Mouse (Mus musculus) thymus, postnatal 4 days (tissue): Measurements from ENCODE around the gene AL731706.1.
"Not testable (repeated sequence)": the region's sequence is repeated elsewhere in the genome, so short reads cannot be mapped to it uniquely, and the experiment has no call there.

Source experiments
- DNase-seq: peaks from one replicate; pipeline ENCODE4 v3.0.0; 2021

The AL731706.1 gene

GRCm38 (mm10) chr2:136891068-136891950 lies at the start of gene AL731706.1, which contains the start of the genes Slx4ip and Mkks:
AL731706.1 (minus strand) TSS chr2:136891389.
Slx4ip (plus strand) TSS chr2:136891218.
Mkks (minus strand) TSS chr2:136891389.
- DNase-seq = peak; percentile 98

DNA sequence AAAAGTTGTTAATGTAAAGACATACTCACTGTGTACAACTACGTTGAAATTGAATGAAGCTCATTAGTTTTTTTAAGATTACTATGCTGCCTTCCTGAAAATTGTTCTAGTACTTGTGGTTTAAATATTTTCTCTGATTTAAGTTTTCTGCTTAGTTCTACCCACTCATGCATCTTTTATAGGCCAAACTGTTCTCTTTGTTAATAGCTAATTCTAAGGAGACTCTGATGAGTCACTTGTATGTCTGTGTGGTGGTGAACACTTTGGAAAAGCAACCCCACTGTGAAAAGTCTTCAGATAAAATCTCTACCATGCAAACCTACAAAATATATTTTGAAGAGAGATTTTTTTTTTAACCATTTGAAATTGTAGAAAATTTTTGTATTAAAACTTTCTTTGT lies 47.1 kb upstream of the AL731706.1 start:
- DNase-seq = no peak

DNA sequence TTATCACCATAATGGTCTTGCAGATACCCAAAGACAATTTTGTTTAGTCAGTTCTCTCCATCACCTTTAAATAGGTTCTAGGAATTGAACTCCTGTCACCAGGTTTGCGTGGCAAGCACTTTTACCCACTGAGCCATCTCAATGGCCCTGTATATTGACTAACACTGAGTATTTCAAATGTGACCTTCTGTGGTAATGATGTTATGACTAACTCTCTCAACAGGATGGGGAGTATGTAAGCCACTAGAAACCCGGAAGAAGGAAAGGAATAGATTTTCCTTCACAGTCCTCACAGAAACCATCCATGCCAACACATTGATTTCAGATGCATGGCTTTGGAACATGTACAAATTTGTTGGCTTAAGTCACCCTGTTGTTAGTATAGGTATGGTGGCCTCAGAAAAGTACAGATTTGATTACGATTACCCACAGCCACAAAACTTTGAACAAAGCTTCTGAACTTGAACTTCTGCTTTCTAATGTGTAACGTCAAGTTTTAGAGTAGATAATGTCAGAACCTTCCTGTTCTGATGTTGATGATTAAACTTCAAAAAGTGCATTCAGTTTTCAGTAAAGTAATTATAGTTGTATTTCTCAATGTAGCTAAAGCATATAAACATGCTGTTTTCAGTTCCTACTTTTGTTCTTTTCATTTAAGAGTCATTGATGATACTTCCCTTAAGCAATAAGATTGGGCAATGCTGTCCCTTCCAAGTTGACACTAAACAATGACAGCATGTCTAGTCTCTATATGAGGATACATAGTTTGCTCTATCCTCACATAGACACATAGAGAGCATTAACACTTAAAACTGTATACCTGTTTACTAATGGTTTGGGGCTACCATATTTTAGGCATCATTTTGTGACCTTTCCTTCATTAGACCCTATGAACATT lies 45.5 kb upstream of the AL731706.1 start:
- DNase-seq = no peak

- no peak for DNase-seq
These were observed 29.8 kb upstream of the AL731706.1 start for GRCm38 (mm10) chr2:136921003-136921408.

- no peak for DNase-seq
These were observed 29.2 kb upstream of the AL731706.1 start for GRCm38 (mm10) chr2:136920257-136920993.

GRCm38 (mm10) chr2:136919433-136919832 lies 28.2 kb upstream of the AL731706.1 start:
- DNase-seq = no peak

GRCm38 (mm10) chr2:136914334-136914902 lies 23.2 kb upstream of the AL731706.1 start:
- no peak for DNase-seq

GRCm38 (mm10) chr2:136913021-136913420 lies 21.8 kb upstream of the AL731706.1 start:
- DNase-seq = no peak

GRCm38 (mm10) chr2:136911958-136912411 lies 20.8 kb upstream of the AL731706.1 start:
- DNase-seq = no peak

DNA sequence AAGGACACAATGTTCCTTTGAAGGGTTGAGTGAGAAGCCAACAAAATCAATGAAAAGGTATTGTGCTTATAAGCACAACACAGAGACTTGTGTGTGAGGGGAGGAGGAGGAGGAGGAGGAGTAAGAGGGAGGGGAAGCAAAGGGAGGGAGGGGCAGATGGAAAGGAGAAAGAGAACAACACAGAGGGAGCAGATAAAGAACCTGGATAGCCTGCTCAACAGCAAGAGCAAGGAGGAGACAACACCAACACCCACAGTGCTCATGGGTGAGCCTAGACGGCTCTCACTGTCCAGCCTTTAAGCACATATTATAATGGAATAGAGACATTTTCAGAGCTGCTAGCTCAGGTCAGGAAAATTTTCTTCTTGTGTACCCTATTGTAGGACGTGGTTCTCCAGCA lies 18.1 kb upstream of the AL731706.1 start:
- DNase-seq = no peak

- DNase-seq = no peak
These were observed 17.4 kb upstream of the AL731706.1 start for GRCm38 (mm10) chr2:136908596-136908995.

DNA sequence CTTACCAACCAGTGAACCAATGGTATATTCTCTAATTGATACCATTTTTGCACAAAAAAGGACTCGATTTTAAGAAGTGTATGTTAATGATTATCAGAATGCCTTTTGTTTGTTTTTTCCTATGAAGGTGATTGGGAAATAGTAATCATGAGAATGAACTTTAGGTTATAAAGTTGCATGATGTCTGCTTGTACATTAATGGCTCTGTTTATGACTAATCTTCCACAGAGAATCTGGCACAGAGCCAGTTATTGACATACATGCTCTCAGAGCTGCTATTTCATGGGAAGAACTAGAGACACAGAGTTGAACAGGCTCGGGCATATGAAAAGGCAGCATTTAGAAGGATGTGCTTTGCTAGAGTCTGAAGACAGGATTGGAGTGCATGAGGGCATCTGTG lies 4.9 kb upstream of the AL731706.1 start:
- DNase-seq = no peak

- no peak for DNase-seq
These were observed 3.3 kb upstream of the AL731706.1 start for GRCm38 (mm10) chr2:136894494-136894893.

GRCm38 (mm10) chr2:136891951-136892371 lies 772 bp upstream of the AL731706.1 start:
- DNase-seq = peak; percentile 90

GRCm38 (mm10) chr2:136890716-136891067 lies 497 bp downstream of the AL731706.1 start:
- DNase-seq = not testable (repeated sequence)

DNA sequence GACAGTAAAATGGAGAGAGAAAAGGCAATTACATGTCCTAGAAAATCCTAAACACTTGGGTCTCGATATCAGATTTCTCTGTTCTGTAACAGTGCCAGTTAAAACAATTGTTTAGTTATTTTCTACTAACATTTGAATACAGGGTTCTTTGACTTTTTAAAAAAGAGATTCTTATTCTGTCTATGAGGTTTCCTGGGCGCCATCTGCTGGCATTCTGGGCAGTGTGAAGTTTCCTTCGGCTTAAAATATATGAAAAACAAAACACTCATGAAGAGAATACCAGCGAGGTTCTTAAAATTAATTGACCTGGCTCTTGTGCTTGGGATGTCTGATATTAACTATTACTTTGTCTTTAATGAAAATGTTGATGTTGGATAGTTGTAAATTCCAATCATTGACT lies 4.3 kb downstream of the AL731706.1 start:
- DNase-seq = peak; percentile 46

DNA sequence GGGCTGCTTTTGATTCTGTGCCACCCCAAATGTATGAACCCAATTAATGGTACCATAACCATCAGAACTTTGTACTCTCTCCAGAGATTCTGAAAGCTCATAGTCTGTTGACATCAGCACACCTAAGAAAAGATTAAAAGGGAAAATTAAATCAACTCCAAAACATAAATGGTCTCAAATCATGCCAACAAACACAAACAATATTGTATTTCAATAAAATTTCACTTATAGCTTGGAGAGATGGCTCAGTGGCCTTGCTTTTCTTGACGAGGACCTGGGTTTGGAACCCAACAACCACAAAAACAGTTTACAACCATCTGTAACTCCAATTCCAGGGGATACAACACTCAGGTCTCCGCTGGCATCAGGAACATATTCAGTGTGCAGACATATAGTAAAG lies 5.6 kb downstream of the AL731706.1 start, which contains the start of gene AL731706.2:
Gene AL731706.2, minus strand, starts transcription at position 101 of the 400 bp plus-strand sequence.
- DNase-seq = no peak

DNA sequence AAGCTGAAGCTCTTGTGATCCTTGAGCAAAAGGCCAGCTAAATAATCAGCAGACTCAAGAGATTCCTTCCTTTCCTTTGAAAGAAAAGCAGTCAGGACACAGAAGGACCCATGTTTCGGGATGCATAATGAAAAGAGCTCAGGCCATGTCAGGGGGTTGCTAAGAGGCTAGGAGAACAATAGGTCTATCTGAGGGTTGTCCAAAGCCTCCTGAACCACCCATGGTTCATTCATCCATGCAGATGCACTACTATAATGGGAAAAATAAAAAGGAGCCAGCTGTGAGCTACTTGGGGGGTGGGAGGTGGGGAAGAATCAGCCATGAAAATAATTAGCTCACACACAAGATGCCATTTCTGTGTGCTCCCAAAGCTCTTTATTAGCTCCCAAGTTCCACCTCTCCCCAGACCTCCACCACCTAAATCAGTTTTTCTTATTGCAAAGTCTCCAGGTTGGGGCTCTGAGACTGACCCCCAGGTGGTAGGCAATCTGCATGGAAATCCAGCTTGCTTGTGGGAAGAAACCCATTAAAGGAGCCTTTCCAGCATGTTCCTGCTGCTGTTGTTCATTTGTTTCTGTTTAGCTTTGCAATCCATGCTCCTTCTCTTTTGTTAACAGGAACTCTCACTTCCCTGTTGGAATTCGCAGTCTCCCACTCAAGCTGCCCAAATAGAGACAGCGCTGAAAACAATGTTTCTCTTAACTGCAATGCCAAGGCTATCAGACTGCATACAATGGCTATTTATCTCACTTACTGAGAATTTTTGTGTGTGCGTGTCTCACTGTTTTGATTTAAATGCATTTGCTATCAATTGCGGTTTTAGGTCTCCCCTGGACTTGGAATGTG lies 36.4 kb downstream of the AL731706.1 start:
- no peak for DNase-seq

GRCm38 (mm10) chr2:136850366-136850765 lies 40.8 kb downstream of the AL731706.1 start:
- DNase-seq = no peak

DNA sequence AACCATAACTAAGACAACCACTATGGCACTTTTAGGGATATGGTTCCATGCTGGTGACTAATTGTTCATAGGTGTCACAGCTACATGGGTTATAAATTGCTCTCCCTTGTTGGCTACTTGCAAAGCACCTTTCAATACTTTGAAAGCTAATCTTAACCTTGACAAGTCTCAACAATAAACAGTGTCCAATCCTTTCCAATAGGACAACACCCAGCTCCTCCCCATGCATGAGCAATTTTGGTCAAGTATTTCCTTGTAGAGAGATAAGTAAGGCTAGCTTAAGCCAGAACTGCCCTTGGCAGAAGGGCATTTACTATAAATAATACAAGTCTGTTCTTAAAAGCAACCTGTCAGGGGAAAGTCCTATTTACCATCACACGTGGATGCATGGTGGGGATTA lies 53.2 kb downstream of the AL731706.1 start:
- no peak for DNase-seq

DNA sequence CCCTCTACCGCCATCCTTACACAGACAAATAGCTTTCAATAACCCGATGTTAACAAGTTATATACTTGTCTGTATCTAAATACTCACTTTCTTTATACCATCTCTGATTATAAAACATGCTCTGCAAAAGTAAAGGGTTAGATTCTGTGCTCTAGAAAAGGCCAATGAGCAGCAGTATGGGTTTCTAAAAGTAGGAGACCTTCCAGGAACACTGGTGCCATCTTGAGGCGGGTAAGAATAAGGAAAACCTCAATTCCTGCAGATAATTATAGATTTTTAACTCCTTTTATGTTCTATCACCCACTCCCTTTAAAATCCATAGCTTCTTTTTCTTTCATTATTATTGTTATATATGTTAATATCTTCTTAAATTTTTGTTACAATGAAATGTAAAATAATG lies 55.3 kb downstream of the AL731706.1 start:
- DNase-seq = no peak
